Mouse (Mus musculus): ENCODE measurements around the gene Olah.
"Not testable (repeated sequence)": the region's sequence is repeated elsewhere in the genome, so short reads cannot be mapped to it uniquely, and the experiment has no call there.

Gene Olah

DNA sequence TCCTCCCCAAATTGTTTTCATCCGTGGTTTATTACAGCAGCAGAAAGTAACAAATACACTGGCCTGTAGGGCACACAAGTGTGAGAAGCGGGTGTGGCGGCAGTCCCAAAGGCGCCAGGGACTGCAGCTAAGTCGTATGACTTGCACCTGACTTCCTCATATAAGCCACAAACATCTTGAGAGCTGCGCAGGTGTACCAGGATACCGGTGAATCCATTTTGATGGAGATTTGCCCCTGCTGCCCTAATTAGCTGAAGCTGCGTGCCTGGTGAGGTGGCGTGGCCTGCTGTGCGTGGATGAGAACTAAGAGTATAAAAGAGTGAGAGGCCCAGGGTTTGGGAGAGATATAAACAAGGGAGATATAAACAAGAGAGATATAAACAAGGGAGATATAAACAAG is at the start of gene Olah:
Olah (minus strand) TSS at position 101 of the 400 bp plus-strand sequence.
- not testable (repeated sequence) for DNase-seq (ENCODE audit: low spot score)

DNA sequence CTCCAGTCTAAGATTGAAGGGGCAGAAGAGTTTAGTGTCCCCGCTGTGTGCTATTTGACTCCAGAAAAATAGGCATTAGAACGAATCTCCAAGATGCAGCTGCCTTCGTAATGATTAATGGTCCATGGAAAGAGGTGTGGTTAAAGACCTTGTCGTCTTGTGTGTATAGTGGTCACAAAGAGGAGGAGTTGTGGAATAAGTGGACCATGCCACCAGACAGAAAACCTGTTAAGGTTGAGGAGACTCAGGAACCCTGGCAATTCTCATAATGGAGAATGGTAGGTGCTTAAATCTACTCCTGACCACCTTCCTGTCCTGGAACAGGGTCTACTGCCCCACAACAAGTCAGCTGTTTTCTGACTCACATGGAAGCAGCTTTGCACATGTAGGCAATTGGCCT is 49.0 kb upstream of the Olah start:
- no peak for DNase-seq (ENCODE audit: low spot score)

DNA sequence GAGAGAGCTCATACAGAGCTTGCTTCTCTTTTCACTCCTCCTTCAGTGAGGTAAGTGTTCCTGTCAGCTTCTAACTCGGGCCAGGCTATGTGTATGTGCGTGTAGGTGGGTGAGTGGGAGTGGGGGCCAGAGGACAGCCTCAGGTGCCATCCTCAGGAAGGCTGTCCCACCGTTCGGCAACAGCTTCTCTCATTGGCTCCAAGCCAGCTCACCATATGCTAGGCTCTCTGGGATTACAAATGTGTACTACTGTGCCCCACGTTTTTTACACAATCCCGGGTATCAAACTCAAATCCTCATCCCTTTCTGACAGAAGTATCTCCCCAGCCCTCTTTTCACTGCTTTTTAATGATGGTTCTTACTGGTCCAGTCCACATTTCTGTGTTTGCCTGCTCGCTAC is 47.2 kb upstream of the Olah start:
- no peak for DNase-seq (ENCODE audit: low spot score)

DNA sequence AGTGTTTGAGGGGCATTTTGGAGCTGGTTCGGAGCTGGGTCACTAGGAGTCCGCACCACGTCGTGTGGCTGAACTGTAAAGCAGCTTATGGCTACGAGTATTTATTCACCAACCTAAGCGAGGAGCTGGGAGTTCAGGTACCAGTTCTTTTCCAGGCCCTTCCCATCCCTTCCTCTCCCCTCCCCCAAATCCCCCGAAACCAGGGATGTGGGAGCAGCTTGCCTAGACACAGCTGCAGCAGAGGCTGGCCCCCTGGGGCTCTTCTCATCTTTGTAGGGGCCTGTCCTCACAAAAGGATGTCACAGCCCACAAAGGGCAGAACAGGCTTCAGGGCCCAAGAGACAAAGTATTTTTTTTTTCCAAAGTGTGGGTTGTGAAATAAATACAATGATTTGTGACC is 40.9 kb upstream of the Olah start:
- DNase-seq (ENCODE audit: low spot score) = no peak

DNA sequence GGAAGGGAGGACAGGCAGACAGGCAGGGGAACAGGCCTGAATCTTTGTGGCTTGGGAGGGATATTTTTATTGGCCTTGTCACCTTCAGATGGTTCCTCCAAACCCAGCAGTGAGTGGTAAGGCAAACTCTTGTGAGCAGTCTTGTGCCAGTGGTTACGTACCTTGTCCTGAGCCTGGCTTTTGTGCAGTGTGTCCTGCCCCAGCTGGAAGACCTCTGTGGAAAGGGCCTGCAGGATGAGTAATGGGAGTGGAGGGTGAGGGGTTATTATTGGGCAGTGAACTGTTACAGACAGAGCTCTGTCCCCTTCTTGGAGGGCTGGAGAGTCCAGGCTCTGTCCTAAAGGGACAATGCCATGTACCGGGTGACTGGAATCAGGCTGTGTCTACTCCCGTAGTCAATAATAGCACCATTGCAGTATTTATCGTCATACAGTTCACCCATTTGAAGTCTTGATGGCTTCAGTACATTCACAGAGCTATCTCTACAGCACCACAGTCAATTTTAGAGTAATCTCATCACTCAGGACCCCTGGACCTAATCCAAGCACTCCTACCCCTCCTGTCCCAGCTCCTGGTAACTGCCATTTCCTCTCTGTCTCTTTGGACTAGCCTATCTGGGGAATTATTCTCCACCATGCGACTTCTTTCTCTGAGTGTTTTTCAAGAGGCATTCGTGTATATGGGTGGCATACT is 38.5 kb upstream of the Olah start:
- no peak for DNase-seq (ENCODE audit: low spot score)

DNA sequence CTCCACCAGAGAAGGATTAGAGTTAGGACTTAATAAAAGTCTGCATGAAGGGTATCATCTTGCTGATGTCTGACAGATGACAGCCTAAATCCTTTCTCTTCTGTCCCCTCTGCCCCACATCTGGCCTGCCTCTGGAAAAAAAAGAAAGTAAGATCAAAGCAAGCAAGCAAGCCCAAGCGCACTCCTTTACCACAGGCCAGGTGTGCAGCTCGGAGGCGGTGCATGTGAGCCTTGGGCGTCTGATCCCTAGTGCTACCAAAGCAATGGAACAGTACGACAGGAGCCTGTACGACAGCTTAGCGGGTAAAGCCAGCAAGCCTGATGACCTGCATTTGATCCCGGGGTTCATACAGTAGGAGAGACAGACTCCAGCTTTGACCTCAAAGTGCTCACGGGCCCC is 33.9 kb upstream of the Olah start:
- no peak for DNase-seq (ENCODE audit: low spot score)

DNA sequence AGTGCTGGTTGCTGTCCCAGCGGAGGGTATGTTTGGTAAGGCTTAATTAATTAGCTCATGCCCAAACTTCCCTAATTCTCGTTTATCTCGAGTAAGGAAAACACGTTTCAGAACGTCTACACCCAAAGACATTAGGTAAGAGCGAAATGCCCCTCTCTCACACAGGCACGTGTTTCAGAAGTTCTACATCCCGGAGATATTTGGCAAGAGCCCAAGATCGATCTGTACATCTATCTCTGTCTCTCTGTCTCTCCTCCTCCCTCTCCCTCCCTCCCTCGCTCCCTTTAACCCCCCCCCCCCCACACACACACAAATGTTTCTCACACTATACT is 27.5 kb upstream of the Olah start:
- DNase-seq (ENCODE audit: low spot score) = no peak

DNA sequence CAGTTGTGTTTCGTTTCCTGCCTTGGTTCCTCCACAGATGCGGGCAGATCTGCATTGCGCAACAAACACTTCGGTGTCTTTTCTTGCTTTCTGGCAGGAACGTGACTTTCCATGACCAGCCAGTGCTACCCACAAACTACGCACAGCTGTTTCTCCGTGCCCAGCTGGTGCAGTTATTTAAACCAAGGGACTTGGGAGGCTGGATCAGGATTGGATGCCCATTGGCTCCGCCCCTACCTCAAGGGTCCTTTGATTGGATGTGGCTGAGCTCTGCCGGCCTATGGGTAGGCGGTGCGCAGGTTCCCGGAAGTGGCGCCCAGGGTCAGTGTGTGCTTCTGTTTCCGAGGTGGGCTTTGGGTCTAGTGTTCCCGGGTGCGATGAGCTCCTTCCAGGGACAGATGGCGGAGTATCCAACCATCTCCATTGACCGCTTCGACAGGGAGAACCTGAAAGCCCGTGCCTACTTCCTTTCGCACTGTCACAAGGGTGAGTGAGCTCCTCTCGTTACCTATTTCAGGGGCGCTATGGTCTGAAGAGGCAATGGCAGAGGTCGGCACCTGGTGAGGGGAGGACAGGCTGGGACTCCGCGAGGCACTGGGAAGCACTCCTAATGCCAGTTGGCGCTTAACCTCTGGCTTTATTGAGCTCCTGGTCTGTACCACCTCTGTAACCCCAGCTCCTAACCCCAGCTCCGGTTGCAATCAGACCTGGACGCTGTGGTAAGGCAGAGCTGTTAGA is 27.0 kb upstream of the Olah start, which contains the start of gene Dclre1c:
Dclre1c (plus strand) TSS at position 291 of the 738 bp plus-strand sequence.
- DNase-seq (ENCODE audit: low spot score) = peak; percentile 87

DNA sequence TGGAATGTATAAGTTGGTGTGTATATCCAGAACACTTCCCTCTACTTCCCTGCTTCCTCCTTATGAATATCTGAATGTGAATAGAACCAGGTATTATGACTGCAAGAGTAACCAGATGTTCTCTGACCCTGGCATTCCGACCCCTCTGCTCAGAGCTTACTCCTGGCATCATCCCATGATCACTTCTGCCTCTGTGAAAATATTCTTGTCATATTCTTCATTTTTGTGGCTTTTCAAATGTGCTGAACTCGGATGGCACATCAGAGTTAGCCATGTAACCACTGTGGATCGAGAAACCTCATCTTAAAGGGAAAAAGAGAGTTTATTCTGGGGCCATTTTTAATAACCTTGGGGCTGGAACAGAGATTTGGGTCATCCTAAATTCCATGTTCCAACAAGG is 25.5 kb upstream of the Olah start, which contains the start of gene Meig1:
Meig1 (minus strand) TSS at position 101 of the 400 bp plus-strand sequence.
- DNase-seq (ENCODE audit: low spot score) = no peak

DNA sequence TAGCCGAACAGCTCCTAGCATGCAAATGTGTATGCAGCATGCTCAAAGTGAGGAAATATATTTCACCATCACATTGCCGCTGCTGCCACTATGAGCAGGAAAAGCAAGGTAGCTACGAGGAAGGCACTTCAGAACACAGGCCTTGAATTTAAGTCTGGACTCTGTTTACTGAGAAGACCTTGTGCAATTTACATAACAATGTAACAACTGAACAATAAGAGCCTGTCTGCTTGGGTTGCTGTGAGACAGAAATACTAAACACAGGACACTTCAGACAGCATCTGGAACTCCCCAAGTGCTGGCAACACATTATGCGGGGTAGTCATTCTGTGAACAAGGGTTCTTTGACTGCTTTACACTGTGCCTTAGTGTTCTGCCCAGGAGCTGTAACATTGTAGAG is 23.1 kb upstream of the Olah start:
- DNase-seq (ENCODE audit: low spot score) = no peak

DNA sequence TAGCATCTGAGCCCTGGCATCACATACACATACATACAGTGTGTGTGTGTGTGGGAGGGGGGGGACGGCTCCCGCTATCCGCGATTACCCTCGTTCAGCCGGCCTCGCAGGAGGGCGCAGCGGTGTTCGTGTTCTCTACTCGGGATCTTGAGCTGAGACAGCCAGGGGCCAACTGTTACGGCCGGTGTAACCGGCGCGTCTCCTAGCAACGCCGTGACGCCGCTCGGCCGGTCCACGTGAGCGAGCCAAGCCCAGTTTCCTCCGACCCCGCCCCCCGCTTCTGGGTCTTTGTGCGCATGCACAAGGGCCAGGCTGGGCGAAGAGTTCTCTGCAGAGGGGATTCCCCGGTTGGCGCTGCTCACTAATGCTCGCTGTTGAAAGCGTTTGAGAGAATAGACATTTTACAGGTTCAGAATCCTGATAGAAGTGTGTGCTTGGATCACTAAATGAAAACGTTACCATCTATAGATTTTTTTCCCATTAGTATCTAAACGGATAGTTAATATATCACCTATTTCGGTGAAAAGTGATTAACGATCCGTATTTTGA is 21.9 kb upstream of the Olah start:
- peak; percentile 88 for DNase-seq (ENCODE audit: low spot score)

DNA sequence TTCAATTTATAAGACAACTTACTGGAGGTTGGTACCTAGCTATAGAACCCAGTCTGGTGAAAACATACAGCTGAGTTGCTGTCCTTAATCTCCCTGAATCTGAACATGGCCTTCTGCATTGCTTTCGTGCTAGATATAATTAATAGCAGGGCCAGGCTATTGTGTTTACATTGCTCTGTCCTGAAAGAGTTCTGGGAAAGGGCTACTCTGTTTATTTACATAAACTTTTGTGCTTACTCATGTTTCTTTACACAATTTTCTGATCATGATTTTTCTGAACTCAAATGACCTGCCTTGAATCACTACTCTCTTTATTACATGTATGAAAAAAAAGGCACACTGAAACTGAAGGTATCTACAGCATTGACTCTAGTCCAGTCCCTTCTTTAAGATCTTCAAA is 18.7 kb upstream of the Olah start:
- no peak for DNase-seq (ENCODE audit: low spot score)

DNA sequence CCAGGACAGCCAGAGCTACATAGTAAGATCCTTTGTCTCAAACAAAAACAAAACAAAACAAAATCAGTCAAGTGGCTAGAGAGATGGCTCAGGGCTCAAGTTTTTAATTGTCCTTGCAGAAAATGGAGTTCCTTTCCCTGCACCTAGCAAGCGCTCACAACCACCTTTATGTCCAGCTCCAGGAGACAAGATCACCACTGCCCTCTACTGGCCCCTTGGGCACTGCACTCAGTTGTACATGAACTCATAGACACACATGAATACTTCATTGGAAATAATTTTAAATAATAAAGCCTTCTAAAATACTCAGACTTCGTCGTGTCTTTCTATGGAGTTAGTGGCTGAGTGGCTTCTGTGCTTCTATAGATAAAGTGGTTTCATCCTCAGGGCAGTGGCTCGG is 17.2 kb upstream of the Olah start:
- peak; percentile 29 for DNase-seq (ENCODE audit: low spot score)

DNA sequence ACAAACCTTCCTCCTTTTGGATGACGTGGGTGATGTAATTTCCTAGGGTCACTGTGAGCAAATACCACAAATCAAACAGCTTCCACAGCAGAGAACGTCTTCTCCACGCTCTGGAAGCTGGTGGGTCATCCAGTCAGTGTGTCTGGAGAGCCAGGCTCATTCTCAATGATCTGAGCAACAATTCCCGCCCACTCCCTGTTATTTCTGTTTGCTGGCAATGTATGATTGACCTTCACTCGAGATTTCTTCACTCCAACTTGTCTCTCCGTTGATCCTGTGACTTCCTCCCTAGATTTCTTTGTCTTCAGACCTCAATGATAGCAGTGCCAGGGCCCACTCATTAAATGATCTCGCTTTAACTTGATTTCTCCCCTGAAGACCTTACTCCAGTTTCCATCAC is 10.7 kb upstream of the Olah start:
- no peak for DNase-seq (ENCODE audit: low spot score)

DNA sequence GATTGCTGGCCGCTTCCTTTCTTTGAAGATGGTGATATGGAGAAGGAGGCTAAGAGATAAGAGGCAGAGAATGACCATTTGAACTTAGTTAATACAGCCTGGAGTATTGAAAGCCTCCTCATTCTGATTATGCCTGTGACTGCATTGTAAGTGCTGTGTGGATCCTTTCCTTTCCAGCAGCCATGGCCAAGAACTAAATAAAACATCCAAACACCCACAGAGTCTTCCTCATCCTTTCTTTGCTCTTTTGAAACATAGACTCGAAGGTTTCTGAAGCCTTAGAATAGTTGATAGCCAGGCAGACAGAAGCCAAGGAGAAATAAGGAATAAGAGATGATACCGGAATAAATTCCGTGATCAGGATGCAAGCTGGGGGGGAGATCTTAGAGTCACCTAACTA is 9.0 kb upstream of the Olah start:
- no peak for DNase-seq (ENCODE audit: low spot score)

DNA sequence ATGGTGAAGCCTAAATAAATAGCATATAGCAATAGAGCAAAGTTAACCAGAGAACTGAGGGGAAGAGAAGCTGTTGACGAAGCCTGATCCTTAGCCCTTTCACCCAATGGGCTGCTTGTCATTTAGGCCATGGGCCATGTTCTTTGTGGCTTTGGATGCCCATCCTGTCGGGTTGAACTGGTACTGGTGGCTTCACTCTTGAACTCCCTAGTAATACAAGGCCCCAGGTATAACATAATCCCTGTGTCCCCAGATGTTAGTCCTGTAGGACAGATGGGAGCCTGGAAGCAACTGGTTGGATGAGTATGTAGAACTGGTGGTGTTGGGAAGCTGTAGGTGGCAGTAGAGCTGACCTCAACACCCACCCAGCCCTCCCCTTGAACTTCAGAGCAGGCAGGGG is 5.1 kb downstream of the Olah start:
- no peak for DNase-seq (ENCODE audit: low spot score)

DNA sequence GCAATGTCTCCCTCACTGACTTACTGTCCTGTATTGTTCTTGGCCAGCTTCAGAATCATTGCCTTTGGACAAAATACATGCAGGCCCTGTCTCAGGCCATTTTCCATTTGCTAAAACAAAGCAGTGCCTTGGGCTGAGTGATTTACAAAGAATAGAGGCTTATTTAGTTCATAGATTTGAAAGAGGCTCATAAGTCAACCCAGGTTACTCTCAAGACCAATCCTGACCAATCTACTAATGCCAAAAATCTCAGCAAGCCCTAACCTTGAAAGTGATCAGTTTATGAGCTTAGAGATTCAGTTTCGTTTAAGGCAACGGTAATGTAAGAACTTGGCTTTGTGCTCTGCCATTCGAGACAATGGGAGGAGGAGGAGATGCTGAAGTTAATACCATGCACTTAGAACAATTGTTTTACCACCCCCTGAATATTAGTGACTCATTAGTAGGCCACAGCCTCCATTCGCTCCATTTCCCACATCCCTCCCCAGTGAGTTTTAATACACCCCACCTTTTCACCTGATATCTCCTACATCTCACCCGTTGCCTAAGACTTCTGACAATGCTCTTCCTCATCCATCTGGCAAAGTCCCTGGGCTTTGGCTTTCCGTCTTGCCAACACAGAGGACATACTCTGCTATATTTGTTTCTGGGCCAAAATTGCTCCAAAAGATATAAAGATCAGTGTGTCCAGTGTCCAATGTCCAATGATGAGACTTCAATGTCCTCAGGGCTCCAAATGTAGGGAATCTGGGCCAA is 9.7 kb downstream of the Olah start:
- DNase-seq (ENCODE audit: low spot score) = no peak

DNA sequence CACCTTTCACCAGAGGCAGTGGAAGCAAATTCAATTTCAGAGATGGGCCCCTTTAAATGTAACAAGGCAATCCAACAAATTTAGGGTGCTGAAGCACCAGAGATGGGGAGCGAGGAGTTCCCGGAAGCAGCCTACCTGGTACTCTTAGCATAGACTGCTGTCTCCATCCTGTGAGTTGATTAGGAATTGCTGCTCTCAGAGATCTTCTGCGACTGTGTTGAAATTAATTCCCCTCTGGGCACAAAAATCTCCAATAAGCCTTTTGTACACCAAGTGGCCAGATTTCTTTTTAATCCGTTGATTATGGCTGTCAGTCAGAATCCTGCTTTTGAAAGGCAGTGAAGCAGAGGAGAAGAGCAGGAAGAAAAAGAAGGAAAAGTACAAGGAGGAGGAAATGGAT is 31.9 kb downstream of the Olah start:
- DNase-seq (ENCODE audit: low spot score) = no peak

DNA sequence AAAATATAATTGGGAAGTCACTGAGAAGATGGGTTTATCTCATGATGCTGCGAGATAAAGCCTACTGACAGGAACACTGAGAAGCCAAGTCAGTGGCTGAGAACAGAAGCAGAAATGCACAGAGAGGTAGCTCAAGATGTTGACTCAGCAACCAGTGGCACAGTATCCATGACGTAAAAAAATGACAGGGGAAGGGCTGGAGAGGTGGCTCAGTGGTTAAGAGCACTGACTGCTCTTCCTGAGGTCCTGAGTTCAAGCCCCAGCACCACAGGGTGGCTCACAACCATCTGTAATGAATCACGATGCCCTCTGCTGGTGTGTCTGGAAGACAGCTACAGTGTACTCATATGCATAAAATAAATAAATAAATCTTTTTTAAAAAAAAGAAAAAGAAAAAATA is 35.9 kb downstream of the Olah start:
- no peak for DNase-seq (ENCODE audit: low spot score)

DNA sequence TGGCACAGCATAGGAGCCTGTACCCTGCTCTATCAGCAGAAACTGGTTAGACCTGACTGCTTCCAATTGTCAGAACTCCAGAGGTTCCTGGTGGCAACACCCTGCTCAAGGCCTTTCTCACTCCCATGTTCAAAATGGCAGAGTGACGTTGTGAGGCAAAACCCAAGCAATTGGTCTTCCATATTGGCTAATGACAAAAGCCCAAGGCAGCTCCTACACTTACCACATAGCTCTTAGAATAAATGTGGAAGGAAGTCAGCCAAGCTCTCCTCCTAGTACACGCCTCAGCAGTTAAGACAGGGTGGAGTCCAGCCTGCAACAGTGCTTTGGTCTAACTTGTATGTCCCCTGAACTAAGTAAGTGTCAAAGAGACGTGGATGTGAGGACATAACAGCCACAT is 39.1 kb downstream of the Olah start:
- no peak for DNase-seq (ENCODE audit: low spot score)

DNA sequence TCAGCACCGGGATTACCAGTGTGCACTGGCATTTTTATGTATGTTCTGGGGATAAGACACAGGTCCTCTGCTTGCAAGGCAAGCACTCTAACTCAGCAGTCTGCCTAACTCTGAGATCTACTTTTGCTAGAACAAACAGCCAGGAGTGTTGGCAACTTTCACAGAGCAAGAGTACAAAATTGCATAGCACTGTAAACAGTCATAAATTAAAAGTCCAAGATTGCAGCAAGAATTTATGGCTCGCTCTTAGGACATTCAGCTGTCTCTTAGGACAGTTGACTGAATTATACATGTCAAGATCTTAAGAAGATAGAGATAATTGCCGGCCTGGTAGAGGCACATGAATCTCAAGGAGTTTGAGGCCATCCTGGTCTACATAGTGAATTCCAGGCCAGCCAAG is 40.7 kb downstream of the Olah start:
- DNase-seq (ENCODE audit: low spot score) = no peak

DNA sequence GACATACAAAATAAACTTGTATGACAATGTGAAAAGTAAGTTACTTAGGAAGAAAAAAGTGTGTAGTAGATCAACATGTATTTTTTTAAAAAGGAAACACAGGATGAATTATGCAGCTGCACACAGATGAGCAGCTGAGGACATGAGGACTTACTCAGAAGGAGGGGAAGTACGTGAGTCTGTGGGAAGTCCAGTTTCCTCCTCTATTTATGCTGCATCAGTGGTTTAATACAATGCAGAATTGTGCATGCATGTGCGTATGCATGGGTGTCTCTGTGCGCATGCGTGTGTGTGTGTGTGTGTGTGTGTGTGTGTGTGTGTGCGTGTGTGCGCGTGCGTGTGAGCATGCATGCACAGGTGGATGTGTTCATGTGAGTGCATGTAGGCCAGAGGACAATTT is 41.2 kb downstream of the Olah start:
- DNase-seq (ENCODE audit: low spot score) = no peak

DNA sequence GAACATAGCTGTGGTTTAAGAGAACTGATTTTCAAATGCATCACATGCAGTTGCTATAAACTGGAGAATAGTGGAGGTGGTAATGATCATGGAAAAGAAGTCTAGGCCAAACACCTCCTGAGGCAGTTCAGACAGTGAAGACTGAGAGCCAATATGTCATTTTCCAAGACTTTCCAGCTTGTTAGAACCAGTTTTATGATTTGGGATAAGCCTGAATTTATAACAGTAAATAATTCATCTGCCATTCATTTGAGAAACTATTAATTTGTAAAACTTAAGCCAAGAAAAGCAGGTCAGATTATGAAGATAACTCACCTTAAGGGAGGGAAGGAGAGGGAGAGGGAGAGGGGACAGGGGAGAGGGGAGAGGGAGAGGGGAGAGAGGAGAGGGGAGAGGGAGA is 43.9 kb downstream of the Olah start:
- no peak for DNase-seq (ENCODE audit: low spot score)

Data from layer of hippocampus, adult 9-10 months (tissue).